Mouse (Mus musculus) embryo, embryonic 11 days (tissue): Measurements from ENCODE around the gene Prss44.
"Not testable (repeated sequence)": the region's sequence is repeated elsewhere in the genome, so short reads cannot be mapped to it uniquely, and the experiment has no call there.

ENCODE experiments used
- DNase-seq: peaks from one replicate; pipeline ENCODE4 v3.0.0-alpha.2; 2015

Gene Prss44

GRCm38 (mm10) chr9:110813789-110814188, at the start of gene Prss44:
Gene Prss44, plus strand, starts transcription at chr9:110813994.
- DNase-seq: no peak

- no peak for DNase-seq
These were observed 41.5 kb upstream of the Prss44 start for GRCm38 (mm10) chr9:110772336-110772735.

DNA sequence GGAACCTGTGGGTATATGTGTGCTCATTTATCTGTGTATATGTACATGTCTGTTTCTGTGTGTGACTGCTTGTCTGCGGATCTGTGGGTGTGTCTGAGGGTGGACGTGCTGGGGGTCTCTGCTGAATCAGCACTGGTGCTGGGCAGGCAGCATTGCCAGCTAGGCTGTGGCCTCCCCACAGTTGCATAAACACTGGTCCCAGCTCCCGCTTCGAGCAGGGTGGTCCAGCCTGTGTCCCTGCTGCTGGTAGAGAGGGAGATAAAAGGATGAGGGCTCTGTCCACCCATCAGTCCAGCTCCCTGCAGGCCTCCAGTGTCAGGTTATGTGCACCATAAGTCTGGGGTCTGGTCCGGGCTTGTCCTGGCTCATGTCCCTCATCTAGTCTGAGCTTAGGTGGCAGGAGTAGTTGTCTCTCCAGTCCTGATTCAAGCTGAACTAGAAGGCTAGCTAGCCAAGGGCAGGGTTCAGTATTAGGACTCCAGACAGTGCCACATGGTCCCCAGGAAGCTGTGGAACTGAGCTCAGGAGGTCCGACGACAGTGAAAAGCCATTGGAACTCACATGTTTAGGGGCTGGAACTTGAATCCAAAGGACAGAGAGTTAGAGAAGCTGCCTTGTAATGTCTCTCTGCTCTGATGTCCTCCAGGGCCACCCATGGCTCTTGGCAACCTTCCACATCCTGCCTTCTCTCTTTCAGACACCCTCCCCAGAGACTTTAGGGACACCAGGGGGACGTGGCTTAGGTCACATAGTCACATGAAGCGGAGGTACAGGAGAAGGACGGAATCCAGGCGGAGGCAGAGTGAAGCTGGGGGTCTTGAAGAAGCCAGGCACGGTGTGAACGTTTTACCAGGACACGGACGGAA, 39.2 kb upstream of the Prss44 start:
- no peak for DNase-seq

GRCm38 (mm10) chr9:110775269-110776022, 38.3 kb upstream of the Prss44 start:
- no peak for DNase-seq

DNA sequence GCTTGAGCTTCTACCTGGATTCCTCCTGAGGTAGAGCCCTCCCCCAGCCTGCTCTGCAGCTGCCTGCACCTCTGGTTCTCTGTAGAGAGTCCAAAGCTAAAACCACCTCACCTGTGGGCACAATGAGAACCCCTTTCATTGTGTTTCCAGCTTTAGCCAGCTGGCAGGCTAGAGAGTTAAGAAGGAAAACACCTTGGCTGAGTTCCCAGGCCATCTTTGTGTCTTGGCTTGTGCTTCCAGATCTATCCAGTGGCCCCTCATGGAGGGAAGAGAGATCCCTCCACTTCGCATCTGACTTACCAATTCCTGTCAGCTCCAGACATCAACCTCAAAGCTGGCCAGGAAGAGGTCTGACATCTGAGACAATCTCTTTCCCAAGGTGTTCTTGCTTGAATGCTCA, 35.7 kb upstream of the Prss44 start:
- no peak for DNase-seq

DNA sequence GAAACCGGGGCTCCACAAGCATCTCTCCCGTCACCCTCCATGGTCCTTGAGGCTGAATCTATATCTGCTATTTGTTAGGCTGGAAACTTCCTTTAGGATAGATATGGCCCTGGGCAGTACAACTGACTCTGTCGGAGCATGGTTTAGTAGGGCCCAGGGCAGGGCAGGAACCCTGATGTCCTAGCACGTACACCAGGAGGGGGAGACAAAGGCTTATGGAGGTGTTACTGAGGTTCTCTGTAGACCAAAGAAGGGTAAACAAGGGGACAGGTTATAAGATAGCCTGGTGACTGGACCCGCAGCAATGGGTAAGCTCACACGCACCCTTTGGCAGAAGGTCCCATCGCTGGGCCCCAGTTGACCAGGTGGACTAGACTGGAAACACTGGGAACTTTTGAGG, 35.2 kb upstream of the Prss44 start:
- no peak for DNase-seq

DNA sequence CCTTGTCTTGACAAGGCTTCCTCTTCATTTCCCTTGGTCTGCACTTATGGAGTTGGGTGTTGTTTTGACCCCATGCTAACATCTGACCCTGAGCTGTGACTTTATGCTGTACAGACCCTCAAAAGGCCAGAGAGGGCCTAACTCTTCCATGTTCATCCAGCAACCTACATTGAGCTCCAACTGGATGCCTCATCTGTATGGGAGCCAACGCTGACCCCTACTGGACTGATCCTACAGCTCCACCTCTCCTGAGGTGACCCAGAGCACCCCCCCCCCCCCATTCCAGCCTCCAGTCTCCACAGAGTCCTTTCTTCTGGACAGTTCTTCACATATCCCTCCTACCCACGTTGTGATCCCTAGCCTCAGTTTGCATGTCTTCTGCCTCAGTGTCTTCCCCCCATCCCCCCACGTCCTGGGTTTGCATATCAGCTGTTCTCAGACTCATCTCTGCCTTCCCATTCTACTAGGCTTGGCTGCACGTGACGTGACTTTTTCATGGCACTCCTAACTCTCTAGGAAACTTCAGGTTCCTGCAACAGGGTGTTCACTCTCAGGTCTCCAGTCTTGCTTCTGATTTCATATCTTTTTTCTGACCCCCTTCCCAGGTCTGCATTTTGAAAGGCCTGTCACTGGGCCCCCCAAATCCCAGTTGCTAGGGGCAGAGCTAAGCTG, 34.4 kb upstream of the Prss44 start:
- DNase-seq: peak; percentile 52

DNA sequence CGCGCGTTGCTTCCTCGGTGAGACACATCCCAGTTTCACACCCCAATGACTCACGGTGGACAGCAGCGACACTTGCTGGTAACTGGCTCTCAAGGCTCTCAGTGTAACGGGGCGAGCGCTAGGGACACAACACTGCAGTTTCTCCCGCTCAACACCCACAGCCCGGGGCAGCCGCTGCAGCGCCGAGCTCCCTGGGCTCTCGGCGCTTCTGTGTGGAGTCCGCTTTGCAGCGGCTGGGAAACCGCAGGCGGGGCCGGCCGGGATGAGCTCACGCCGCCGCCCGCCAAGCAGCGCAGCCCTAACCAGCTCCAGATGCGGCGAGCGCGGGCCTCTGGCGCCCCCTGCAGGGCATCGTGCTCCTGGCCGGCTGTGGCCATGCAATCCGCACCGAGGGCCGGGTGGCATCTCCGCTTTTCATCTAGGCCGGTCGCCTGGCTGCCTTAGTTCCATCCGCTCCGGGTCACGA, 32.5 kb upstream of the Prss44 start:
- DNase-seq: peak; percentile 95

DNA sequence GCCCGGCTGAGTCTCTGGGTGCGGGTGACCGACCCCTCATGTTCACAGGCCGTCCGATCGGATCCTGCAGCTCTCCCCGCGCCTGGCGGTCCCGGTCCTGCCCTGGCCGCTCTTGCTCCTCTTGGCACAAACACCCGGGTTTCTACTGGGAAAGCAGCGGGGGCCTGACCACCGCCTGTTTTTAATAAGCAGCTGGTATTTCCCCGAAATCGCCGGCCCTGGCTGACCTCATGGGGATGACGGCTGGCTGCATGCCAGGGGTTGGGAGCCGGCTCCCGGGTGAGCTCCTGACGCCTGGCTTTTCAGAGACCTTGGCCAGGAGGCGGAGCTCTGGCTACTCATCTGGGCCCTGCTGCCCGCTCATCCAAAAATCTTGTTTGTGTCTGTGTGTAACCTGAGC, 32.1 kb upstream of the Prss44 start:
- DNase-seq: peak; percentile 88

DNA sequence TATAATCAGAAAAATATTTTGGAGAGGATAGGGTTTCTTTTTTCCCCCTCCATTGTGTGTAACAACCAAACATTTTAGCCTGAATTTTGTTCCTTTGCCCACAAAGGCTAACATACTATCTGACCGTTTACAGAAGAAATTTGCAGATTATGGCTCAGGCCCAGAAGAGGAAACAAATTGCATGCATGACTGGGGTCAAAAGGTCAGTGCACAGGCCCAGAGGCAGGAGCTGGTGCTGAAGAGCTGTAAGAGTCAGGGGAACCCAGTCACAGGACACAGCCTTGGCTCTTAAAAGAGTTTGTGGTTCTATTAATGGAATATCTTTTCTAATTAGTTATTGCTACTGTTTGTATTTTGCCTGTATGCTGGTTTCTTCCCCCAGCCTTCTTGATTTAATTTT, 30.2 kb upstream of the Prss44 start:
- DNase-seq: peak; percentile 43

GRCm38 (mm10) chr9:110788169-110788568, 25.6 kb upstream of the Prss44 start:
- DNase-seq: no peak

GRCm38 (mm10) chr9:110790462-110790861, 23.3 kb upstream of the Prss44 start:
- DNase-seq: no peak

DNA sequence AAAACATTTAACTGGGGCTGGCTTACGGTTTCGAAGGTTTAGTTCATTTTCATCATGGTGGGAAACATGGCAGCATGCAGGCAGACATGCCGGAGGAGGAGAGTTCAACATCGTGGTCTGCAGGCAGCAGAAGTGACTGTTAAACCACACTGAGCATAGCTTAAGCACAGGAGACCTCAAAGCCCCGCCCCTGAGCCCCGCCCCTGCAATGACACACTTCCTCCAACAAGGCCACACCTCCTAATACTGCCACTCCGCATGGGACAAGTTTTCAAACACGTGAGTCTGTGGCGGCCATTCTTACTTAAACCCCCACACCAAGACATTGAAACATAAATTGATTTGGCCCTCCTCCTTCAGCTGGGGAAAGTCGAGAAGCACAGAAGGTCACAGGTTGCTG, 16.8 kb upstream of the Prss44 start:
- no peak for DNase-seq

DNA sequence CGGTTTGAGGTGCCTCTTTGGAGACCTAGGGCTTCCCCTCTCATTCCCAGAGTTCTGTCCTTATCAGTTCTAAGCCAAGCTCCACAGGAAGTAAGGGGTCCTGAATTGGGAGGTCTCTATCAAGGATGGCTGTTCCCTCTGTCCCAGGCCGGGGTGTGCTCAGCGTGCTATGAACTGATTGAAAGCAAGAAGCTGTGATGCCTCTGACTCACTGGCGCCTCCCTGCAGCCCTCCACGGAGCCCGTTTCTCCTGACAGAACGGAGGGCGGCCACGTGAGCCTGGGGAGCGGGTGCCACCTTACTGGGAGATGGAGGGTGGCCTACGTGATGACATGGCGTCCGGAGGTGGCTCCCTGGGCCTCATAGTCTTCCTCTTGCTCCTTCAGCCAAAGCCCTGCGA, 15.9 kb upstream of the Prss44 start, which contains the start of gene Prss42:
Gene Prss42, plus strand, starts transcription at position 301 of the 400 bp plus-strand sequence.
- DNase-seq: no peak

- no peak for DNase-seq
These were observed 12.8 kb upstream of the Prss44 start for GRCm38 (mm10) chr9:110800834-110801479.

GRCm38 (mm10) chr9:110803294-110803693, 10.5 kb upstream of the Prss44 start:
- DNase-seq: no peak

GRCm38 (mm10) chr9:110810051-110810450, 3.7 kb upstream of the Prss44 start:
- DNase-seq: no peak

DNA sequence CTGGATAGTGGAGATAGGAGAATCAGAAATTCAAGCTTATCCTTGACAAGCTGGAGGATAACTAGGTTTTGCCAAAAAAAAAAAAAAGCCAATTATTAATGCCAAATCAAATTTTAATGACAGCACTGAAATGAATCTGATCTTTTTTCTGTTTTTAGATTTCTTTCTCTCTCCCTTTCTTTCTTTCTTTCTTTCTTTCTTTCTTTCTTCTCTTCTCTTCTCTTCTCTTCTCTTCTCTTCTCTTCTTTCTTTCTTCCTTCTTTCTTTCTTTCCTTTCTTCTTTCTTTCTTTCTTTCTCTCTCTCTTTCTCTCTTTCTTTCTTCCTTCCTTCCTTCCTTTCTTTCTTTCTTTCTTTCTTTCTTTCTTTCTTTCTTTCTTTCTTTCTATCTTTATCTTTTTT, 6.8 kb downstream of the Prss44 start:
- not testable (repeated sequence) for DNase-seq

GRCm38 (mm10) chr9:110821436-110821835, 7.6 kb downstream of the Prss44 start:
- DNase-seq: no peak

DNA sequence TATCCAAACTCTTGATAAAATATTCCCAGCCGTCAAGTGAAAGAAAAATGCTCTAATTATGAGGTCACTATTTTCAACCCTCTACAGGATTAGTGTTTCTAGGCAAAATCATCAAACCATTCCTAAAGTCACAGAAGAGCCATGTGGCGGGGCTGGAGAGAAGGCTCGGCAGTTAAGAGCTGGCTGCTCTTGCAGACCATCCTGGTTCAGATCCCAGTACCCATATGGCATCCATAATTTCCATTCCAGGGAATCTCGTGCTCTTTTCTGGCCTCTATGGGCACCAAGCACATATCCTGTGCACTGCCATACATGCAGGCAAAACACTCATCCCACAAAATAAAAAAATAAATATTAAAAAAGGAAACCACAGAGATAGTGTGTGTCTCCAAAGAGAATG, 11.6 kb downstream of the Prss44 start:
- no peak for DNase-seq

GRCm38 (mm10) chr9:110825832-110826231, 12.0 kb downstream of the Prss44 start:
- no peak for DNase-seq

GRCm38 (mm10) chr9:110826390-110826789, 12.6 kb downstream of the Prss44 start, which contains the start of gene Prss43:
Gene Prss43, plus strand, starts transcription at chr9:110826690.
- no peak for DNase-seq

DNA sequence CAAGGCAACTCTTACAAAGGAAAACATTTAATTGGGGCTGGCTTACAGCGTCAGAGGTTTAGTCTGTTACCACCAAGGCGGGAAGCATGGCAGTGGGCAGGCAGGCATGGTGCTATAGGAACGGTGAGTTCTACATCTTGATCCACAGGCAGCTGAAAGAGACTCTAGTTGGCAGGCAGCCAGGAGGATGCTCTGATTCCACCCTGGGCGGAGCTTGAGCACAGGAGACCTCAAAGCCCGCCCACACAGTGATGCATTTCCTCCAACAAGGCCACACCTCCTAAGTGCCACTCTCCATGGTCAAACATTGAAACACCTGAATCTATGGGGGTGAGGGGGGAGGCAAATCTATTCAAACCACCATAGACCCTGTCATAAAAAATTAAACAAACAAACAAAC, 19.2 kb downstream of the Prss44 start:
- DNase-seq: peak; percentile 23
